Mouse (Mus musculus) T-helper 1 cell (primary cell): Measurements from ENCODE around the gene Olfr1200.

ENCODE experiments used
- in situ Hi-C: fragments of 300-600 bp; cut with MboI, MseI; formaldehyde crosslinking; loops from one replicate; pipeline ENCODE4 v1.15.1; 2025; ENCODE audit warnings: high pct_unique_total_duplicates

The Olfr1200 gene

DNA sequence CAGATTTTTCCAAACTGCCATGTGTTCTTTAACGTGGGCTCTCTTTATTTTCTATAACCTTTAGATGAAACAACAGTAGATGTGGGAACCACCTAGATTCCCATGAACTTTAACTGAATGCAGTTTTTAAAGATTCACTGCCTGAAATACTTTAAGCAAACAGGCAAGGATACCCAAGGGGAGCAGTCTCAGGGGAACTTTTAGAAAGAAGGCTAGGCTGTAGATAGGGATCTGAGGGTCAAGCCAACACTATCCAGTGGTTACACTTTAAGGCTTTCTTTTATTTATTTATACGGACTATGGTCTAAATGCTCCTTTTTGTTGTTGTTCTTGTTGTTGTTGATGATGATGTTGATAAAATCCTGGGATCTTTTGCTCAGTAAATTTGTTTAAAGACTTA, at the start of gene Olfr1200:
Gene Olfr1200, minus strand, starts transcription at position 101 of the 400 bp plus-strand sequence.
- in situ Hi-C loops, result no loop called here

DNA sequence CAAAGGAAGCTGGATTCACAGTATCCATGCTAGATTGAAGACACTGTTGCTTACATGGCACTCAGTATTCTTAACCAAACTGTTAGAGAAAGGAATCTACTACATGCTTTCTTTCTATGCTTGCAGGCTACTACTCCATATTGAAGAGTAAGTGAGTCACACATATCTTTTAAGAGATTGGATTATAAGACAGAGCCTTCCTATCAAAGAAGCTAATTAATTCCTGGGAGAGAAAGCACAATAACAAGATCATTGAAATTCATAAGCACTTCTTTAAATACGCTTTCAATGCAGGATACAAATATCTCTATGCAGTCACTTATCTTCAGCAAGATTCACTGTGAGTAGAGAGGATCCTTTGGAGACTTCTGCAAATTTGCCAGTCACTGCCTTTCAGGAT, 43.9 kb upstream of the Olfr1200 start, which contains the start of gene Olfr1202:
Gene Olfr1202, plus strand, starts transcription at position 301 of the 400 bp plus-strand sequence.
- in situ Hi-C loops, result no loop called here

DNA sequence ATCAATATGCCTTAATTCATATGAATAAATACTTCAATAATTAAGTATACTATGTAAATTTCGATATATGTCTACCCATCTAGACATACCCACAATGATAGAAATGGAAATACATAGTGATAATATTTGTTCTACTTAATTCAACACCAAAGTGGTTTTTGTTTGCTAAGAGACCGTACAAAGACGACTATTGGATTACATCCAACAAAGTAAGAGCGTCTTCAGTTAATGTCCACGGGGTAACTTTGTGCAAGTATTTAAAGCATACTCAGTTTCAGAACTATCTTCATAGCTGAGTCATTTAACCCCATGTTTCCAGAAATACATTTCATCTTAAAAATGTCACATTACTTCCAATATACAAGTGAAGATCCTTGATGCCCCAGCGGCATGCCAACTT, 22.4 kb upstream of the Olfr1200 start, which contains the start of gene Olfr1201:
Gene Olfr1201, plus strand, starts transcription at position 301 of the 400 bp plus-strand sequence.
- in situ Hi-C loops, result no loop called here

DNA sequence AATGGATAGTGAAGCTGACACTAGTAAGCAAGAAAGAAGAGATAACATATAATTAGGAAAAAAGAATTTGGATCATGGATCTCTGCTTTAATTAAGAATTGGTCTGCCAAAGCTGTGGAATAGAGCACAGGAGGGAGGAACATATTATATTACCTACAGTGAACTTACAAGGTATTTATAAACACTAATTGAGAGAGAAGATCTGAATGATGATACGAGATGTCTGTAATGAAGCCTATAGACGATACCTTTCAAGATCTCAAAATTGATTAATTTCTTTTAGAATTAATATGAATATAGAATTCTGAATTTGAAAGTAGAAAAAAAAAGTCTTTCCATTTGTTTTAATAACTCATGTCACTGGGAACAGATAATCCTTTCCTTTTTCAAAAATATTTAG, 9.9 kb downstream of the Olfr1200 start, which contains the start of gene Olfr1199:
Gene Olfr1199, minus strand, starts transcription at position 101 of the 400 bp plus-strand sequence.
- in situ Hi-C loops, result no loop called here

DNA sequence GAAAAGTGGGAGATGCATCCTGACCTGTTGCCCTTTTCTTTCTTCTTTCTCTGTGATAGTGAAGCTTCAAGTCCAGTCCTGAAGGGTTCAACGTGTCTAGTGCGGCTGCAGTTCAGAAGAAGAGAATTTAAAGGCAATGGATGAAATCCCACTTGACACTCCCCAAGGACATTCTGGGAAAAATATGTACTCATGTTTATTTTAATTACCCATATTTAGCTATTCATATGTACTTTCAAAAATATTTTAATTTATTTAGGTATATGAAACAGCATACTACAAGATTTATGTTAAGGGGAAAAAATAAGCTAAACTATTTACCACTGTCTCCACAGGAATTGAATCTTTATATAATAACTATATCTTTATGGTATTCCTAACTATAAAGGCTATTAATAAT, 19.0 kb downstream of the Olfr1200 start, which contains the start of gene Olfr1198:
Gene Olfr1198, minus strand, starts transcription at position 101 of the 400 bp plus-strand sequence.
- in situ Hi-C loops, result no loop called here

DNA sequence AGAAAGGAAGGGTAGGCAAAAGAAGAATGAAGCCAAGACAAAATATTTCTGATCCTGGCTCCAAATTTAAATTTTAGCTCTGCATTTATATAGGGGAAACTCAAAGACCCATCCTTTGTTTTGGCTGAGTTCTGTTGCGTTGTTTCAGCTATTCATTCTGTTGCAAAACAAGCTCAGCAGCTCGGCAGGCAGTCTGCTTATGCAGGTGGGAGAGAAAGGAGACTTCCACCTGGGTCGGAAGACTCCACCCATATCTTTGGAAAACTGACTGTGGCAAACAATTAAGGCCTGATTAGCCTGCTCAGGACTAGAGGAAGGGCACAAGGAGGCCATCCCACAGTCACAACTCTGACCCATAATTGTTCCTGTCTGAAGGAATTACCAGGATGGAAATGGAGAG, 26.9 kb downstream of the Olfr1200 start:
- in situ Hi-C loops, result no loop called here

DNA sequence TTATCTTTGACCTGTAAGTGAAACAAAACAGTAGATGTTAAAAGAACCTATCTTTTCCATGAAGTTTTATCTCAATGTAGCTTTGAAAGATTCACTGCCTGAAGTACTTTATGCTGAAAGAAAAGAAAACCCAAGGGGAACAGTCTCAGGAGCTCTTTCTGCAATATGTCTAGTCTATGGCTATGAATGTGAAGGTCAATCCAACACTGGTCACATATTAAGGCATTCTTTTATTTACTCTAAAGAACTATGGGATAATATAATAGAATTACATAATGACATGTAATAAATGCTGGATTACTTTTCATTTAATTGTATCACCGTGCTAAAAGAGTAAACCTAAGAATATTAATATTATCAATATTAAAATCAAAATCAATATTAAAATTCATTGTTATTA, 38.0 kb downstream of the Olfr1200 start, which contains the start of gene Olfr1197:
Gene Olfr1197, minus strand, starts transcription at position 101 of the 400 bp plus-strand sequence.
- in situ Hi-C loops, result no loop called here
